Mouse (Mus musculus) gastrocnemius, adult 8-10 months (tissue): Measurements from ENCODE around the gene Lyg2. TPM values are rescaled to one million over a fixed set of nuclear protein-coding genes. Genes with fewer than 3 reads are reported as not detected.
A peak's percentile ranks its signal among the peaks of the same experiment; 100 is the strongest.

ENCODE experiments used
- DNase-seq, 2 experiments: peaks; one replicate each; pipeline ENCODE4 v3.0.0; 2022; ENCODE audit warnings: low spot score in 2 of 2
- total RNA-seq, 4 experiments: library from RNA; stranded (reverse); gene quantifications; 2 replicates each; pipeline ENCODE4 v1.2.4; 2022

Gene Lyg2
- not detected for total RNA-seq

- no peak for DNase-seq
Measured at GRCm38 (mm10) chr1:37916393-37916792, at the start of gene Lyg2. Lyg2 (minus strand) TSS chr1:37916493.

- no peak for DNase-seq
Measured at GRCm38 (mm10) chr1:37965571-37965970, 49.3 kb upstream of the Lyg2 start.

- no peak for DNase-seq
Measured at GRCm38 (mm10) chr1:37959486-37959885, 43.2 kb upstream of the Lyg2 start.

GRCm38 (mm10) chr1:37958516-37958915 lies 42.2 kb upstream of the Lyg2 start:
- no peak for DNase-seq

- no peak for DNase-seq
Measured at GRCm38 (mm10) chr1:37957659-37958058, 41.4 kb upstream of the Lyg2 start, which contains the start of gene Lyg1. Lyg1 (minus strand) TSS chr1:37957759.

GRCm38 (mm10) chr1:37956690-37957431 lies 40.6 kb upstream of the Lyg2 start:
- no peak for DNase-seq

GRCm38 (mm10) chr1:37955251-37955650 lies 39.0 kb upstream of the Lyg2 start:
- DNase-seq, result no peak

GRCm38 (mm10) chr1:37954786-37955185 lies 38.5 kb upstream of the Lyg2 start:
- no peak for DNase-seq

GRCm38 (mm10) chr1:37948906-37949305 lies 32.6 kb upstream of the Lyg2 start:
- DNase-seq, result no peak

GRCm38 (mm10) chr1:37931806-37932205 lies 15.5 kb upstream of the Lyg2 start:
- DNase-seq, result no peak

- no peak for DNase-seq
Measured at GRCm38 (mm10) chr1:37925971-37926370, 9.7 kb upstream of the Lyg2 start.

- DNase-seq, result no peak
Measured at GRCm38 (mm10) chr1:37922536-37922935, 6.2 kb upstream of the Lyg2 start.

- DNase-seq, result no peak
Measured at GRCm38 (mm10) chr1:37918096-37918495, 1.8 kb upstream of the Lyg2 start.

- DNase-seq, result no peak
Measured at GRCm38 (mm10) chr1:37917666-37918065, 1.4 kb upstream of the Lyg2 start.

- DNase-seq, result no peak
Measured at GRCm38 (mm10) chr1:37912751-37913150, 3.5 kb downstream of the Lyg2 start.

GRCm38 (mm10) chr1:37903178-37903577 lies 13.1 kb downstream of the Lyg2 start:
- DNase-seq, result no peak

GRCm38 (mm10) chr1:37900288-37900687 lies 16.0 kb downstream of the Lyg2 start:
- no peak for DNase-seq

- no peak for DNase-seq
Measured at GRCm38 (mm10) chr1:37899816-37900215, 16.5 kb downstream of the Lyg2 start.

- no peak for DNase-seq
Measured at GRCm38 (mm10) chr1:37894606-37895005, 21.7 kb downstream of the Lyg2 start.

- no peak for DNase-seq
Measured at GRCm38 (mm10) chr1:37891400-37891799, 24.9 kb downstream of the Lyg2 start.

GRCm38 (mm10) chr1:37890025-37890652 lies 26.2 kb downstream of the Lyg2 start, which contains the start of the genes Mitd1 and Mrpl30:
Mitd1 (minus strand) TSS chr1:37890411.
Mrpl30 (plus strand) TSS chr1:37890477.
- DNase-seq, result peak; percentile 77 to 85

- DNase-seq, result no peak
Measured at GRCm38 (mm10) chr1:37889206-37889605, 27.1 kb downstream of the Lyg2 start.

- no peak for DNase-seq
Measured at GRCm38 (mm10) chr1:37884451-37884850, 31.8 kb downstream of the Lyg2 start.
